Mouse (Mus musculus) forebrain, embryonic 16.5 days (tissue): ENCODE results near the gene Slc4a1. TPM values are rescaled to one million over a fixed set of nuclear protein-coding genes. Genes with fewer than 3 reads are reported as not detected.

ENCODE experiments used
- ATAC-seq: fragments of 200-750 bp; cut with Nextera tagmentation; 2 replicates; pipeline ENCODE4 v1.8.0; 2017; ENCODE audit warnings: mild to moderate bottlenecking, moderate library complexity
- H3K27ac ChIP-seq: fragments of 300-500 bp; sonication (generic); 2 replicates; pipeline ENCODE4 v1.5.1; 2014; ENCODE audit warnings: low read length, control low read depth
- H3K27me3 ChIP-seq: fragments of 300-500 bp; sonication (generic); replicated peaks from 2 replicates; pipeline ENCODE4 v1.6.1; 2014; ENCODE audit warnings: low read length; ENCODE audit not compliant: control insufficient read depth, insufficient read depth
- H3K36me3 ChIP-seq: fragments of 300-500 bp; sonication (generic); 2 replicates; pipeline ENCODE4 v1.6.1; 2014; ENCODE audit not compliant: control insufficient read depth, insufficient read depth
- H3K4me1 ChIP-seq: fragments of 300-500 bp; sonication (generic); replicated peaks from 2 replicates; pipeline ENCODE4 v1.6.1; 2014; ENCODE audit warnings: low read length; ENCODE audit not compliant: control insufficient read depth, insufficient read depth
- H3K4me2 ChIP-seq: fragments of 300-500 bp; sonication (generic); 2 replicates; pipeline ENCODE4 v1.6.1; 2014; ENCODE audit warnings: mild to moderate bottlenecking, low read length, control low read depth
- H3K4me3 ChIP-seq: fragments of 300-500 bp; sonication (generic); replicated peaks from 2 replicates; pipeline ENCODE4 v1.5.1; 2014; ENCODE audit warnings: mild to moderate bottlenecking, low read length, control low read depth
- H3K9ac ChIP-seq: fragments of 300-500 bp; sonication (generic); replicated peaks from 2 replicates; pipeline ENCODE4 v1.6.1; 2014; ENCODE audit warnings: low read depth, low read length, control low read depth
- H3K9me3 ChIP-seq: fragments of 300-500 bp; sonication (generic); 2 replicates; pipeline ENCODE4 v1.6.1; 2016; ENCODE audit warnings: low read length; ENCODE audit not compliant: control insufficient read depth
- WGBS: fragments of 180-500 bp; shearing (Covaris S2); extraction: QIAGEN DNeasy Blood & Tissue Kit; methylation state at CpG from one replicate; pipeline ENCODE4 v1.1.7; 2014; 5-methylcytosine and 5-hydroxymethylcytosine counted together
- polyA plus RNA-seq: library from polyadenylated mRNA; unstranded; fragments of >200 nt; fragmentation: Nextera tagmentation; extraction: Ambion mirVana; gene quantifications from 2 replicates; pipeline ENCODE4 v1.2.1, GENCODE M21; 2015

Gene Slc4a1
- polyA plus RNA-seq, 1 experiment from 2014 or later, result 2.0 TPM

- Histone ChIP-seq H3K9ac (no peak overlapping the region), H3K9me3 (no peaks in the 10 kb centered on the region), H3K4me1 (peaks cover 8% of the 10 kb centered on the region; the same call in 1 of the 2 replicates), H3K27ac (no peak overlapping the region), H3K27me3 (no peaks in the 10 kb centered on the region), H3K4me2 (no peak overlapping the region), H3K36me3 (no peaks in the 10 kb centered on the region), H3K4me3 (no peak overlapping the region)
- ATAC-seq, result no peak
- 78% methylated on average over 1 of the region's 1 CpGs for WGBS
Observed at GRCm38 (mm10) chr11:102336191-102336590, 29.8 kb downstream of the Slc4a1 start.

GRCm38 (mm10) chr11:102334973-102335700, 30.9 kb downstream of the Slc4a1 start:
- 25% methylated on average over 9 of the region's 9 CpGs for WGBS
- no peaks in the 10 kb centered on the region for H3K27me3 ChIP-seq
- H3K9ac ChIP-seq, result no peak overlapping the region
- no peaks in the 10 kb centered on the region for H3K36me3 ChIP-seq
- H3K27ac ChIP-seq, result no peak overlapping the region
- no peak for ATAC-seq
- H3K4me2 ChIP-seq, result no peak overlapping the region
- no peak overlapping the region for H3K4me3 ChIP-seq
- peaks cover 8% of the 10 kb centered on the region; the same call in 1 of the 2 replicates for H3K4me1 ChIP-seq
- H3K9me3 ChIP-seq, result no peaks in the 10 kb centered on the region

- no peak for ATAC-seq
- Histone ChIP-seq H3K9me3 (no peaks in the 10 kb centered on the region), H3K27me3 (no peaks in the 10 kb centered on the region), H3K4me2 (no peak overlapping the region), H3K9ac (no peak overlapping the region), H3K4me3 (no peak overlapping the region), H3K27ac (no peak overlapping the region), H3K4me1 (peaks cover 5% of the 10 kb centered on the region; the same call in 1 of the 2 replicates), H3K36me3 (no peaks in the 10 kb centered on the region)
- WGBS, result 51% methylated on average over 4 of the region's 4 CpGs
Observed at GRCm38 (mm10) chr11:102334010-102334409, 32.0 kb downstream of the Slc4a1 start.

GRCm38 (mm10) chr11:102333061-102333460, 32.9 kb downstream of the Slc4a1 start:
- Histone ChIP-seq H3K36me3 (no peaks in the 10 kb centered on the region), H3K9ac (no peak overlapping the region)
- ATAC-seq, result no peak

GRCm38 (mm10) chr11:102331806-102332205, 34.2 kb downstream of the Slc4a1 start:
- no peak for ATAC-seq
- Histone ChIP-seq H3K36me3 (no peaks in the 10 kb centered on the region), H3K27ac (no peak overlapping the region), H3K4me2 (no peak overlapping the region), H3K4me3 (no peak overlapping the region), H3K9ac (no peak overlapping the region), H3K9me3 (no peaks in the 10 kb centered on the region), H3K27me3 (no peaks in the 10 kb centered on the region), H3K4me1 (no peaks in the 10 kb centered on the region)
- WGBS, result 55% methylated on average over 4 of the region's 4 CpGs

More at GRCm38 (mm10) chr11:102333061-102333460, 32.9 kb downstream of the Slc4a1 start:
- no peaks in the 10 kb centered on the region for H3K4me1 ChIP-seq
- no peak overlapping the region for H3K4me3 ChIP-seq
- H3K4me2 ChIP-seq, result no peak overlapping the region
- H3K9me3 ChIP-seq, result no peaks in the 10 kb centered on the region
- no peak overlapping the region for H3K27ac ChIP-seq
- no peaks in the 10 kb centered on the region for H3K27me3 ChIP-seq

- Histone ChIP-seq H3K4me2 (no peak overlapping the region), H3K27ac (no peak overlapping the region), H3K9ac (no peak overlapping the region), H3K4me1 (no peaks in the 10 kb centered on the region), H3K27me3 (no peaks in the 10 kb centered on the region), H3K4me3 (no peak overlapping the region), H3K36me3 (no peaks in the 10 kb centered on the region), H3K9me3 (no peaks in the 10 kb centered on the region)
- 74% methylated on average over 3 of the region's 3 CpGs for WGBS
- no peak for ATAC-seq
Observed at GRCm38 (mm10) chr11:102330039-102330438, 36.0 kb downstream of the Slc4a1 start.

- Histone ChIP-seq H3K4me2 (no peak overlapping the region), H3K9ac (no peak overlapping the region), H3K9me3 (no peaks in the 10 kb centered on the region), H3K4me1 (no peaks in the 10 kb centered on the region), H3K4me3 (no peak overlapping the region), H3K27ac (no peak overlapping the region), H3K36me3 (no peaks in the 10 kb centered on the region), H3K27me3 (no peaks in the 10 kb centered on the region)
- ATAC-seq, result no peak
Observed at GRCm38 (mm10) chr11:102329518-102329917, 36.5 kb downstream of the Slc4a1 start.

GRCm38 (mm10) chr11:102327839-102328238, 38.2 kb downstream of the Slc4a1 start:
- H3K9ac ChIP-seq, result no peak overlapping the region
- 89% methylated on average over 7 of the region's 7 CpGs for WGBS
- peaks cover 5% of the 10 kb centered on the region; the same call in 1 of the 2 replicates for H3K4me1 ChIP-seq
- no peak overlapping the region for H3K27ac ChIP-seq
- no peak overlapping the region for H3K4me2 ChIP-seq
- no peak overlapping the region for H3K4me3 ChIP-seq
- no peaks in the 10 kb centered on the region for H3K36me3 ChIP-seq
- ATAC-seq, result no peak
- no peaks in the 10 kb centered on the region for H3K27me3 ChIP-seq
- H3K9me3 ChIP-seq, result no peaks in the 10 kb centered on the region

GRCm38 (mm10) chr11:102327250-102327649, 38.8 kb downstream of the Slc4a1 start:
- H3K4me1 ChIP-seq, result peaks cover 6% of the 10 kb centered on the region; the same call in 1 of the 2 replicates
- H3K9ac ChIP-seq, result no peak overlapping the region
- H3K36me3 ChIP-seq, result no peaks in the 10 kb centered on the region
- ATAC-seq, result no peak
- H3K9me3 ChIP-seq, result no peaks in the 10 kb centered on the region
- no peak overlapping the region for H3K27ac ChIP-seq
- no peak overlapping the region for H3K4me2 ChIP-seq
- 60% methylated on average over 5 of the region's 5 CpGs for WGBS
- H3K4me3 ChIP-seq, result no peak overlapping the region
- no peaks in the 10 kb centered on the region for H3K27me3 ChIP-seq
